Mouse (Mus musculus) kidney, adult 2 months (tissue): ENCODE measurements at regions not wholly inside any gene's neighbourhood (a gene's known extent, or its start where the extent isn't known, plus 50 kb on each side); places are given as distances from the start of the nearest gene placed in this dataset.

Source experiments
- CTCF ChIP-seq: fragments of 200-500 bp; conservative IDR thresholded peaks from 2 replicates; pipeline ENCODE4 v1.5.1; 2011; ENCODE audit warnings: low read depth, mild to moderate bottlenecking, control low read depth, low read length, moderate library complexity, mixed read lengths; ENCODE audit not compliant: insufficient read depth, insufficient read length
- POLR2A ChIP-seq: fragments of 200-500 bp; IDR thresholded peaks from one replicate; pipeline ENCODE4 v1.6.1; 2011; ENCODE audit warnings: low read depth, low read length, control low read depth

DNA sequence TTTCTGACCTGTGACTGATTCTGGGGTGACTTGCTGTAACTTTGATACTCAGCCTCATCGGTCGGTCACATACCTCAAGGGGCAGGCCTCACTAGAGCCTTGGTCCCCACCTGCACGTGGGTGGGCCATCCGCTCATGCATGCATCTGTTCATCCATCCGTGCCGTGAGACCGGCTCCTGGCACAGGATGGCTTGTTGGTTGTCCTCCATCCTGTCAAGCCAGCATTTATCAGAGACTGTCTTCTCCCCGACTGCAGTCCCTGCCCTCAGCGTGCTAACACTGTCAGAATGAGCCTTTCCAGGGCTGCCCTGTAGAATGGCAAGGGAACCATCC is 146.2 kb upstream of the Rybp start:
- TF ChIP-seq POLR2A (no peak), CTCF (no peak)
